Mouse (Mus musculus): ENCODE results near the gene Fer. TPM values are rescaled to one million over a fixed set of nuclear protein-coding genes. Genes with fewer than 3 reads are reported as not detected.

Fer gene
- polyA plus RNA-seq, 1 experiment from 2014 or later: 34.1 TPM

GRCm38 (mm10) chr17:64181291-64181690, 318.4 kb downstream of the Fer start:
- H3K4me1 ChIP-seq (ENCODE audit: control insufficient read depth, insufficient read depth, low read length): no peaks in the 10 kb centered on the region
- H3K9ac ChIP-seq (ENCODE audit: low read depth, low read length): no peak overlapping the region
- H3K4me2 ChIP-seq (replicated peaks; ENCODE audit: low read depth, low read length): no peak overlapping the region
- WGBS: 71% methylated on average over 3 of the region's 3 CpGs
- H3K36me3 ChIP-seq (ENCODE audit: control insufficient read depth, insufficient read depth, low read length): no peaks in the 10 kb centered on the region
- H3K27ac ChIP-seq (ENCODE audit: low read depth, low read length): no peak overlapping the region
- ATAC-seq (ENCODE audit: low FRiP score, low TSS enrichment): no peak
- H3K9me3 ChIP-seq (ENCODE audit: control insufficient read depth, low read length): no peaks in the 10 kb centered on the region
- no peaks in the 10 kb centered on the region for H3K27me3 ChIP-seq (ENCODE audit: control insufficient read depth, insufficient read depth, low read length)
- no peak overlapping the region for H3K4me3 ChIP-seq (ENCODE audit: low read length)

- no peaks in the 10 kb centered on the region for H3K9me3 ChIP-seq (ENCODE audit: control insufficient read depth, low read length)
- H3K36me3 ChIP-seq (ENCODE audit: control insufficient read depth, insufficient read depth, low read length): no peaks in the 10 kb centered on the region
- WGBS: 94% methylated on average over 3 of the region's 3 CpGs
- no peak for ATAC-seq (ENCODE audit: low FRiP score, low TSS enrichment)
- H3K4me1 ChIP-seq (ENCODE audit: control insufficient read depth, insufficient read depth, low read length): no peaks in the 10 kb centered on the region
- no peak overlapping the region for H3K9ac ChIP-seq (ENCODE audit: low read depth, low read length)
- no peak overlapping the region for H3K4me2 ChIP-seq (replicated peaks; ENCODE audit: low read depth, low read length)
- no peaks in the 10 kb centered on the region for H3K27me3 ChIP-seq (ENCODE audit: control insufficient read depth, insufficient read depth, low read length)
- H3K27ac ChIP-seq (ENCODE audit: low read depth, low read length): no peak overlapping the region
- no peak overlapping the region for H3K4me3 ChIP-seq (ENCODE audit: low read length)
Measured at GRCm38 (mm10) chr17:64182599-64182998, 319.7 kb downstream of the Fer start.

- no peaks in the 10 kb centered on the region for H3K36me3 ChIP-seq (ENCODE audit: control insufficient read depth, insufficient read depth, low read length)
- WGBS: 68% methylated on average over 5 of the region's 5 CpGs
Measured at GRCm38 (mm10) chr17:64183196-64183595, 320.3 kb downstream of the Fer start.

More at GRCm38 (mm10) chr17:64183196-64183595, 320.3 kb downstream of the Fer start:
- Histone ChIP-seq H3K27me3 (ENCODE audit: control insufficient read depth, insufficient read depth, low read length) (no peaks in the 10 kb centered on the region), H3K9ac (ENCODE audit: low read depth, low read length) (no peak overlapping the region), H3K4me3 (ENCODE audit: low read length) (no peak overlapping the region), H3K27ac (ENCODE audit: low read depth, low read length) (no peak overlapping the region), H3K4me1 (ENCODE audit: control insufficient read depth, insufficient read depth, low read length) (no peaks in the 10 kb centered on the region), H3K9me3 (ENCODE audit: control insufficient read depth, low read length) (no peaks in the 10 kb centered on the region), H3K4me2 (replicated peaks; ENCODE audit: low read depth, low read length) (no peak overlapping the region)
- no peak for ATAC-seq (ENCODE audit: low FRiP score, low TSS enrichment)

Other genes starting within 250 kb of the Fer start
- gene A930002H24Rik, start 729 bp downstream of the Fer start, polyA plus RNA-seq (2014; fragmentation: Nextera tagmentation; extraction: Ambion mirVana): 3.8 and 4.1 TPM in 2 replicates